Mouse (Mus musculus): Measurements from ENCODE around the gene Tmem87b. TPM values are rescaled to one million over a fixed set of nuclear protein-coding genes. Genes with fewer than 3 reads are reported as not detected.

The Tmem87b gene
- total and polyA plus RNA-seq, 2 experiments from 2014 or later = 26.3 to 35.2 TPM

GRCm38 (mm10) chr2:128833435-128833834 lies 15.5 kb downstream of the Tmem87b start:
- Histone ChIP-seq H3K27ac (no peak overlapping the region), H3K9me3 (ENCODE audit: low read length) (no peaks in the 10 kb centered on the region), H3K36me3 (ENCODE audit: insufficient read depth, low read length) (peaks cover 51% of the 10 kb centered on the region), H3K4me3 (ENCODE audit: low read length) (no peak overlapping the region), H3K27me3 (ENCODE audit: insufficient read depth, low read length) (no peaks in the 10 kb centered on the region), H3K9ac (replicated peaks; ENCODE audit: low read length) (no peak overlapping the region), H3K4me1 (ENCODE audit: insufficient read depth, low read length) (no peaks in the 10 kb centered on the region), H3K4me2 (ENCODE audit: low read depth, low read length) (no peak overlapping the region)
- WGBS = 96% methylated on average over 2 of the region's 2 CpGs
- no peak for ATAC-seq
- no peak for DNase-seq (ENCODE audit: low spot score)
- TF ChIP-seq CTCF (IDR thresholded peaks at IDR 0.05; ENCODE audit: low read depth) = no peak

GRCm38 (mm10) chr2:128837531-128837930 lies 19.6 kb downstream of the Tmem87b start:
- no peaks in the 10 kb centered on the region for H3K27me3 ChIP-seq (ENCODE audit: insufficient read depth, low read length)
- ATAC-seq (no peak), DNase-seq (ENCODE audit: low spot score) (no peak)
- no peak for TF ChIP-seq CTCF (IDR thresholded peaks at IDR 0.05; ENCODE audit: low read depth)
- H3K9me3 ChIP-seq (ENCODE audit: low read length) = no peaks in the 10 kb centered on the region
- no peak overlapping the region for H3K9ac ChIP-seq (replicated peaks; ENCODE audit: low read length)
- no peaks in the 10 kb centered on the region for H3K4me1 ChIP-seq (ENCODE audit: insufficient read depth, low read length)
- H3K27ac ChIP-seq = no peak overlapping the region
- WGBS = 94% methylated on average over 8 of the region's 8 CpGs
- H3K4me2 ChIP-seq (ENCODE audit: low read depth, low read length) = no peak overlapping the region
- H3K4me3 ChIP-seq (ENCODE audit: low read length) = no peak overlapping the region
- peaks cover 32% of the 10 kb centered on the region for H3K36me3 ChIP-seq (ENCODE audit: insufficient read depth, low read length)

GRCm38 (mm10) chr2:128838611-128839010 lies 20.7 kb downstream of the Tmem87b start:
- peaks cover 32% of the 10 kb centered on the region for H3K36me3 ChIP-seq (ENCODE audit: insufficient read depth, low read length)
- no peak overlapping the region for H3K27ac ChIP-seq
- H3K9me3 ChIP-seq (ENCODE audit: low read length) = no peaks in the 10 kb centered on the region
- H3K4me1 ChIP-seq (ENCODE audit: insufficient read depth, low read length) = no peaks in the 10 kb centered on the region
- TF ChIP-seq CTCF (IDR thresholded peaks at IDR 0.05; ENCODE audit: low read depth) = no peak
- H3K4me3 ChIP-seq (ENCODE audit: low read length) = no peak overlapping the region
- no peak overlapping the region for H3K4me2 ChIP-seq (ENCODE audit: low read depth, low read length)
- DNase-seq (ENCODE audit: low spot score) = no peak
- no peaks in the 10 kb centered on the region for H3K27me3 ChIP-seq (ENCODE audit: insufficient read depth, low read length)
- no peak for ATAC-seq
- H3K9ac ChIP-seq (replicated peaks; ENCODE audit: low read length) = no peak overlapping the region
- 92% methylated on average over 3 of the region's 3 CpGs for WGBS

GRCm38 (mm10) chr2:128839501-128839900 lies 21.6 kb downstream of the Tmem87b start:
- Histone ChIP-seq H3K9me3 (ENCODE audit: low read length) (no peaks in the 10 kb centered on the region), H3K4me2 (ENCODE audit: low read depth, low read length) (no peak overlapping the region), H3K4me1 (ENCODE audit: insufficient read depth, low read length) (no peaks in the 10 kb centered on the region), H3K36me3 (ENCODE audit: insufficient read depth, low read length) (peaks cover 33% of the 10 kb centered on the region), H3K4me3 (ENCODE audit: low read length) (no peak overlapping the region), H3K27me3 (ENCODE audit: insufficient read depth, low read length) (no peaks in the 10 kb centered on the region), H3K27ac (no peak overlapping the region), H3K9ac (replicated peaks; ENCODE audit: low read length) (no peak overlapping the region)
- 84% methylated on average over 2 of the region's 2 CpGs for WGBS
- no peak for TF ChIP-seq CTCF (IDR thresholded peaks at IDR 0.05; ENCODE audit: low read depth)
- ATAC-seq (no peak), DNase-seq (ENCODE audit: low spot score) (no peak)

GRCm38 (mm10) chr2:128842437-128842836 lies 24.5 kb downstream of the Tmem87b start:
- no peak for TF ChIP-seq CTCF (IDR thresholded peaks at IDR 0.05; ENCODE audit: low read depth)
- 95% methylated on average over 8 of the region's 8 CpGs for WGBS
- H3K27ac ChIP-seq = no peak overlapping the region
- H3K4me2 ChIP-seq (ENCODE audit: low read depth, low read length) = no peak overlapping the region
- H3K36me3 ChIP-seq (ENCODE audit: insufficient read depth, low read length) = peaks cover 37% of the 10 kb centered on the region
- H3K4me1 ChIP-seq (ENCODE audit: insufficient read depth, low read length) = no peaks in the 10 kb centered on the region
- DNase-seq (ENCODE audit: low spot score) (no peak), ATAC-seq (no peak)
- H3K27me3 ChIP-seq (ENCODE audit: insufficient read depth, low read length) = no peaks in the 10 kb centered on the region
- no peaks in the 10 kb centered on the region for H3K9me3 ChIP-seq (ENCODE audit: low read length)
- H3K4me3 ChIP-seq (ENCODE audit: low read length) = no peak overlapping the region
- no peak overlapping the region for H3K9ac ChIP-seq (replicated peaks; ENCODE audit: low read length)

- 86% methylated on average over 2 of the region's 2 CpGs for WGBS
- no peak for TF ChIP-seq CTCF (IDR thresholded peaks at IDR 0.05; ENCODE audit: low read depth)
- Histone ChIP-seq H3K4me2 (ENCODE audit: low read depth, low read length) (no peak overlapping the region), H3K36me3 (ENCODE audit: insufficient read depth, low read length) (peaks cover 53% of the 10 kb centered on the region), H3K4me3 (ENCODE audit: low read length) (no peak overlapping the region), H3K9me3 (ENCODE audit: low read length) (no peaks in the 10 kb centered on the region), H3K9ac (replicated peaks; ENCODE audit: low read length) (no peak overlapping the region), H3K27me3 (ENCODE audit: insufficient read depth, low read length) (no peaks in the 10 kb centered on the region), H3K27ac (no peak overlapping the region), H3K4me1 (ENCODE audit: insufficient read depth, low read length) (no peaks in the 10 kb centered on the region)
- no peak for DNase-seq (ENCODE audit: low spot score)
- no peak for ATAC-seq
Observed at GRCm38 (mm10) chr2:128850036-128850435, 32.1 kb downstream of the Tmem87b start.

- Histone ChIP-seq H3K27me3 (ENCODE audit: insufficient read depth, low read length) (no peaks in the 10 kb centered on the region), H3K9me3 (ENCODE audit: low read length) (no peaks in the 10 kb centered on the region), H3K36me3 (ENCODE audit: insufficient read depth, low read length) (peaks cover 16% of the 10 kb centered on the region), H3K4me1 (ENCODE audit: insufficient read depth, low read length) (no peaks in the 10 kb centered on the region), H3K4me3 (ENCODE audit: low read length) (no peak overlapping the region), H3K4me2 (ENCODE audit: low read depth, low read length) (no peak overlapping the region), H3K9ac (replicated peaks; ENCODE audit: low read length) (no peak overlapping the region), H3K27ac (no peak overlapping the region)
- TF ChIP-seq CTCF (IDR thresholded peaks at IDR 0.05; ENCODE audit: low read depth) = peak; percentile 48
- 81% methylated on average over 1 of the region's 1 CpGs for WGBS
- peak; percentile 27 for DNase-seq (ENCODE audit: low spot score)
- no peak for ATAC-seq
Observed at GRCm38 (mm10) chr2:128856673-128857072, 38.8 kb downstream of the Tmem87b start.

All from hindbrain, postnatal 0 days (tissue).